Mouse (Mus musculus) embryonic facial prominence, embryonic 13.5 days (tissue): ENCODE data around the gene Nol9. TPM values are rescaled to one million over a fixed set of nuclear protein-coding genes. Genes with fewer than 3 reads are reported as not detected.

Experiments used
- ATAC-seq: fragments of 200-750 bp; cut with Nextera tagmentation; 2 replicates; pipeline ENCODE4 v1.8.0; 2017; ENCODE audit warnings: low read depth; ENCODE audit not compliant: insufficient number of reproducible peaks, insufficient read depth, low FRiP score, low TSS enrichment
- H3K27ac ChIP-seq: fragments of 300-500 bp; sonication (generic); 2 replicates; pipeline ENCODE4 v1.5.1; 2015; ENCODE audit warnings: moderate library complexity, mild to moderate bottlenecking, inconsistent platforms
- H3K27me3 ChIP-seq: fragments of 300-500 bp; sonication (generic); 2 replicates; pipeline ENCODE4 v1.6.1; 2015; ENCODE audit warnings: mild to moderate bottlenecking, inconsistent platforms
- H3K36me3 ChIP-seq: fragments of 300-500 bp; sonication (generic); 2 replicates; pipeline ENCODE4 v1.6.1; 2015; ENCODE audit warnings: mild to moderate bottlenecking, inconsistent platforms
- H3K4me1 ChIP-seq: fragments of 300-500 bp; sonication (generic); 2 replicates; pipeline ENCODE4 v1.6.1; 2015; ENCODE audit warnings: inconsistent platforms
- H3K4me2 ChIP-seq: fragments of 300-500 bp; sonication (generic); 2 replicates; pipeline ENCODE4 v1.6.1; 2015; ENCODE audit warnings: moderate library complexity, mild to moderate bottlenecking, inconsistent platforms
- H3K4me3 ChIP-seq: fragments of 300-500 bp; sonication (generic); 2 replicates; pipeline ENCODE4 v1.5.1; 2015; ENCODE audit warnings: mild to moderate bottlenecking, inconsistent platforms
- H3K9ac ChIP-seq: fragments of 300-500 bp; sonication (generic); 2 replicates; pipeline ENCODE4 v1.6.1; 2015; ENCODE audit warnings: mild to moderate bottlenecking, inconsistent platforms
- H3K9me3 ChIP-seq: fragments of 300-500 bp; sonication (generic); 2 replicates; pipeline ENCODE4 v1.6.1; 2016; ENCODE audit warnings: inconsistent platforms
- WGBS: fragments of 180-500 bp; shearing (Covaris S2); methylation state at CpG from one replicate; pipeline ENCODE4 v1.1.7; 2015; ENCODE audit warnings: mixed read lengths; 5-methylcytosine and 5-hydroxymethylcytosine counted together
- polyA plus RNA-seq: library from polyadenylated mRNA; unstranded; fragments of >200 nt; fragmentation: Nextera tagmentation; extraction: Ambion mirVana; gene quantifications from 2 replicates; pipeline ENCODE4 v1.2.1, GENCODE M21; 2015

The Nol9 gene
- polyA plus RNA-seq, 1 experiment from 2014 or later: 34.4 TPM

DNA sequence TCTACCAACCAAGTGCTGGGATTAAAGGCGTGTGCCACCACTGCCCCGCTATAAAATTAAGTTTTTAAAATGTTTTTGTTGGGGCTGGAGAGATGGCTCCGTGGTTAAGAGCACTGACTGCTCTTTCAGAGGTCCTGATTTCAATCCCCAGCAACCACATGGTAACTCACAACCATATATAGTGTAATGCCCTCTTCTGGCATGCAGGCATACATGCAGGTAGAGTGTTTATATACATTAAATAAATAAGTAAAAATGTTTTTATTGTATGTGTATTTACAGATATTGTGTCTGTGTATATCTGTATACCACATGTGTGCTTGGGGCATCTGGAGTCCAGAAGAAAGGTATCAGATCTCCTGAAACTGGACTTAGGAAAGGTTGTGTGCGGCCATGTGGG, 37.8 kb upstream of the Nol9 start:
- ATAC-seq: no peak
- no peaks in the 10 kb centered on the region for H3K36me3 ChIP-seq
- no peaks in the 10 kb centered on the region for H3K9me3 ChIP-seq
- peaks cover 8% of the 10 kb centered on the region for H3K4me1 ChIP-seq
- 59% methylated on average over 4 of the region's 4 CpGs for WGBS
- no peak overlapping the region for H3K4me2 ChIP-seq
- H3K4me3 ChIP-seq: no peak overlapping the region
- H3K27ac ChIP-seq: no peak overlapping the region
- no peaks in the 10 kb centered on the region for H3K27me3 ChIP-seq
- H3K9ac ChIP-seq: no peak overlapping the region

GRCm38 (mm10) chr4:152002063-152002462, 37.1 kb upstream of the Nol9 start:
- Histone ChIP-seq H3K9me3 (no peaks in the 10 kb centered on the region), H3K27me3 (peaks cover 2% of the 10 kb centered on the region; the same call in 1 of the 2 replicates), H3K36me3 (no peaks in the 10 kb centered on the region), H3K9ac (no peak overlapping the region), H3K4me3 (no peak overlapping the region), H3K27ac (no peak overlapping the region), H3K4me2 (no peak overlapping the region), H3K4me1 (peaks cover 10% of the 10 kb centered on the region)
- WGBS: 93% methylated on average over 3 of the region's 3 CpGs
- no peak for ATAC-seq

DNA sequence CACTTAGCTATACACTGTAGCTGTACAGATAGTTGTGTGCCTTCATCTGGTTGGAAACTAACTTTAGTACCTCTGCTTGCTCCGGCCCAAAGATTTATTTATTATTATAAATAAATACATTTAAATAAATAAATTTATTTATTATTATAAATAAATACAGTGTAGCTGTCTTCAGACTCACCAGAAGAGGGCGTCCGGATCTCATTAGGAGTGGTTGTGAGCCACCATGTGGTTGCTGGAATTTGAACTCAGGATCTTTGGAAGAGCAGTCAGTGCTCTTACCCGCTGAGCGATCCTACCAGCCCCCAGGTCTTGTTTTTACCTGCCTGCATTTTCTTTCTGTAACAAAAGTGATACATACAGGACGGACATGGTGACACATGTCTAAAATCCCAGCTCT, 33.0 kb upstream of the Nol9 start:
- 77% methylated on average over 6 of the region's 6 CpGs for WGBS
- Histone ChIP-seq H3K9me3 (no peaks in the 10 kb centered on the region), H3K36me3 (no peaks in the 10 kb centered on the region)

GRCm38 (mm10) chr4:152006812-152007211, 32.3 kb upstream of the Nol9 start:
- 10% methylated on average over 3 of the region's 3 CpGs for WGBS
- peaks cover 14% of the 10 kb centered on the region for H3K27me3 ChIP-seq
- no peak for ATAC-seq
- H3K9ac ChIP-seq: no peak overlapping the region
- no peaks in the 10 kb centered on the region for H3K36me3 ChIP-seq
- H3K9me3 ChIP-seq: no peaks in the 10 kb centered on the region
- H3K4me3 ChIP-seq: no peak overlapping the region
- peaks cover 40% of the 10 kb centered on the region for H3K4me1 ChIP-seq
- no peak overlapping the region for H3K4me2 ChIP-seq
- no peak overlapping the region for H3K27ac ChIP-seq

More for the DNA sequence above, 33.0 kb upstream of the Nol9 start:
- no peak for ATAC-seq
- Histone ChIP-seq H3K4me3 (no peak overlapping the region), H3K9ac (no peak overlapping the region), H3K4me2 (no peak overlapping the region), H3K4me1 (peaks cover 33% of the 10 kb centered on the region), H3K27ac (no peak overlapping the region), H3K27me3 (peaks cover 14% of the 10 kb centered on the region)

DNA sequence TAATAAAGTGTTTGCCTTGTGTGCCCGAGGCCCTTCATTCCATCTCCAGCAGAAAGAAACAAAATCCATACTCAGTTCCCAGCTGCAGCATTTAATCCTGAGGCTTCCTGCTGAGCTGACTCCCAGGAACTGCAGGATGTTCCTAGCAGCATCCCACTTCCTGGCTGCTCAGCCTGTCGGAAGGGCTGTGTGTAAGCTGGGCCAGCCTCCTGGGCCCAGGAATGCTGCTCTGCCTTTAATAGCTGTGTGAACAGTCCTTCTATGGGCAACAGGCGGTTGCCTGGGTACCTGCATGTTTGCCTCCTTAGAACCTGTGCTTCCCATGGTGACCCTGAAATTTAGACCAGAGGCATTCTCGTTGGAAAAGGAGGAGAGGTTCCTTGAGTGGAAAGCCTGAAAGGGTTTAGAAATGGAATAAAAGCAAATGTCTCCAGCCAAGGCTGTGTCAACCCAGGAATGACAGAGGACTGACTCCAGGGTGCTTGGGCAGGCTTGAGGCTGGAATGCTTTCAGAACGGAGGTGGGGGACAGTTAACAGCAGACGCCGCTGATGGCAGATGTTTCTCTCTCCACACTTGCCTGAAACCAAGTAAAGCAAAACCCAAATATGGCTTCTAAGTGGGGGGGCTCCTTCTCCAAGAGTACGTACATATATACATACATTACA, 31.5 kb upstream of the Nol9 start:
- no peak for ATAC-seq
- H3K36me3 ChIP-seq: peaks cover 7% of the 10 kb centered on the region
- H3K27me3 ChIP-seq: peaks cover 14% of the 10 kb centered on the region
- no peaks in the 10 kb centered on the region for H3K9me3 ChIP-seq
- peak overlapping the region; percentile 78 for H3K9ac ChIP-seq
- H3K4me2 ChIP-seq: peak overlapping the region; percentile 100
- peaks cover 44% of the 10 kb centered on the region for H3K4me1 ChIP-seq
- H3K27ac ChIP-seq: peak overlapping the region; percentile 88
- WGBS: 3% methylated on average over 8 of the region's 8 CpGs
- peak overlapping the region; percentile 75 for H3K4me3 ChIP-seq

DNA sequence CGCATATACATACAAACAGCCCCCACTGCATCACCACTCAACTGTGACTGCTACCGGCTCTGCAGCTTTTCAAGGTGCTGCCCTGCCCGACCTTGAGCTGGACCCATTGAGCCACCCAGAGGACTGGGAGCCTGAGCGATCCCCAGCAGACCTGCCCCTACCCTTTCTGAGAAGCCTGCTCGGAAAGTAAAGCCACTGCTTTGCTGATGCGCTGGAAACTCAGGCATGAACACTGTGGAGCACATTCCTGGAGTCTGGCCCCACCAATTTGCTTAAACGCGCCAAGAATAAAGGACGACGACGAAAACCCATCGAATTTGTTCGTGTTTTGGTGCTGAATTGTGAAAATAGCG, 31.0 kb upstream of the Nol9 start:
- H3K4me1 ChIP-seq: peaks cover 44% of the 10 kb centered on the region

DNA sequence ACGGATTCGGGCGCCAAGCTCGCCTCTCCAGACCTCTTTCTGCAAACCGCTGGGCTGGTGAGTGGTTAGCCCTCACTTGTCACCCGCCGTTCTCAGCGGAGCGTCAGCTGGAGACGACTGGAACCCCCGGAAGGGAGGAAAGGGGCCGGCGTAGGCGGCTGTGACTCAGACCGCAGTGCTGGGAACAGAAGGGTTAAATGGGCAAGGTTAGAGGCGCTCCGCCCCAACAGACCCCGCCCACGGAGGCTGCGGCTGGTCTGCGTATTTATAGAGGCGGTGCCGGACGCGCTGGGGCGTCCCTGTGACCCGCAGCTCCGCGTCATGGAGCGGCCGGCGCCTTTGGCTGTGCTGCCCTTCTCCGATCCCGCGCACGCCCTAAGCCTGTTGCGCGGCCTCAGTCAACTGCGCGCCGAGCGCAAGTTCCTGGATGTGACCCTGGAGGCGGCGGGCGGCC, 30.5 kb upstream of the Nol9 start, which contains the start of gene Klhl21:
TSS of gene Klhl21 (plus strand) at position 182 of the 454 bp plus-strand sequence.
- peak; percentile 83 for ATAC-seq
- H3K36me3 ChIP-seq: peaks cover 17% of the 10 kb centered on the region
- peaks cover 44% of the 10 kb centered on the region for H3K4me1 ChIP-seq

More for the DNA sequence above, 31.0 kb upstream of the Nol9 start:
- WGBS: under 1% methylated on average over 14 of the region's 14 CpGs
- peak overlapping the region; percentile 100 for H3K4me2 ChIP-seq
- H3K36me3 ChIP-seq: peaks cover 12% of the 10 kb centered on the region
- H3K27me3 ChIP-seq: peaks cover 14% of the 10 kb centered on the region
- ATAC-seq: no peak
- H3K9me3 ChIP-seq: no peaks in the 10 kb centered on the region
- H3K9ac ChIP-seq: peak overlapping the region; percentile 78
- peak overlapping the region; percentile 75 for H3K4me3 ChIP-seq
- H3K27ac ChIP-seq: peak overlapping the region; percentile 88

GRCm38 (mm10) chr4:152009076-152010051, 29.8 kb upstream of the Nol9 start:
- Histone ChIP-seq H3K9me3 (no peaks in the 10 kb centered on the region), H3K4me1 (peaks cover 44% of the 10 kb centered on the region), H3K27ac (peak overlapping the region; percentile 88), H3K27me3 (peaks cover 14% of the 10 kb centered on the region), H3K36me3 (peaks cover 24% of the 10 kb centered on the region), H3K4me2 (peak overlapping the region; percentile 100), H3K4me3 (peak overlapping the region; percentile 75), H3K9ac (peak overlapping the region; percentile 78)
- peak; percentile 48 for ATAC-seq
- under 1% methylated on average over 115 of the region's 115 CpGs for WGBS

More for the DNA sequence above, 30.5 kb upstream of the Nol9 start, which contains the start of gene Klhl21:
- under 1% methylated on average over 43 of the region's 45 CpGs for WGBS
- Histone ChIP-seq H3K4me2 (peak within 1 kb of the TSS; percentile 100), H3K9ac (peak within 1 kb of the TSS; percentile 78), H3K4me3 (peak within 1 kb of the TSS; percentile 75), H3K27me3 (peaks cover 14% of the 10 kb centered on the region), H3K9me3 (no peaks in the 10 kb centered on the region), H3K27ac (peak within 1 kb of the TSS; percentile 88)

GRCm38 (mm10) chr4:152010091-152010706, 28.9 kb upstream of the Nol9 start:
- Histone ChIP-seq H3K9ac (peak overlapping the region; percentile 78), H3K27ac (peak overlapping the region; percentile 88), H3K4me3 (peak overlapping the region; percentile 75), H3K36me3 (peaks cover 31% of the 10 kb centered on the region), H3K9me3 (no peaks in the 10 kb centered on the region), H3K27me3 (peaks cover 14% of the 10 kb centered on the region), H3K4me2 (peak overlapping the region; percentile 100), H3K4me1 (peaks cover 44% of the 10 kb centered on the region)
- WGBS: 2% methylated on average over 10 of the region's 10 CpGs
- no peak for ATAC-seq

GRCm38 (mm10) chr4:152010707-152011134, 28.4 kb upstream of the Nol9 start:
- Histone ChIP-seq H3K27me3 (peaks cover 14% of the 10 kb centered on the region), H3K36me3 (peaks cover 36% of the 10 kb centered on the region), H3K27ac (no peak overlapping the region; the same call in 1 of the 2 replicates), H3K4me3 (peak overlapping the region; percentile 75), H3K9me3 (no peaks in the 10 kb centered on the region), H3K4me1 (peaks cover 44% of the 10 kb centered on the region), H3K4me2 (peak overlapping the region; percentile 100), H3K9ac (peak overlapping the region; percentile 78)
- WGBS: 9% methylated on average over 13 of the region's 13 CpGs
- ATAC-seq: no peak

DNA sequence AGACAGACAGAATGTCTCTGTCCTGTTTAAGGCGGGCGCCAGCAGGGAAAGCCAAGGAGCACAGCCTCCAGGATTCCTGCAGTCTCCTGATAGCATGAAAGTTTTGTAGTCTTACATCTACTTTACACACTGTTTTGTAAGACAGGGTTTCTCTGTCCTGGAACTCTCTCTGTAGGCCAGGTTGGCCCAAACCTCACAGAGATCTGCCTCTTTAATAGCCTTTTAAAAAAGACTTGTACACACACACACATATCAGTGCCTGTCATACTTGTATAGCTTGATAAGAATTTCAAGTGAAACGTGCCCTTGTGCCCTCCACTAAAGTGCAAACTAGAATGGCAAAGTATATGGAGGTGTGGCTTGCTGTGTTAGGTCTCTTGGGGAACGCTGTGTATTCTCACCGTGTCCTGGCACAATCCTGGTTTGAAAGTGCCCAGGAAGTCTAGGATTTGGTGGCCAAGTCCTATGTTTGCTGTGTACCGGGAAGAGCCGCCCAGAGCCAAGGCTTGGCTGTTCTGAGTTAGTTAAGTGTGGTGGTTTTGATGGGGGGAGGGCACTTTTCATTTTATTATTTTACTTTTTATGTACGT, 27.9 kb upstream of the Nol9 start:
- Histone ChIP-seq H3K4me1 (peaks cover 44% of the 10 kb centered on the region), H3K27me3 (peaks cover 14% of the 10 kb centered on the region), H3K9me3 (no peaks in the 10 kb centered on the region), H3K36me3 (peaks cover 41% of the 10 kb centered on the region), H3K27ac (no peak overlapping the region; the same call in 1 of the 2 replicates), H3K4me2 (peak overlapping the region; percentile 100), H3K9ac (peak overlapping the region; percentile 78), H3K4me3 (peak overlapping the region; percentile 75)
- 66% methylated on average over 8 of the region's 8 CpGs for WGBS
- ATAC-seq: no peak
